Mouse (Mus musculus): Measurements from ENCODE around the gene Arpp21.

The Arpp21 gene

DNA sequence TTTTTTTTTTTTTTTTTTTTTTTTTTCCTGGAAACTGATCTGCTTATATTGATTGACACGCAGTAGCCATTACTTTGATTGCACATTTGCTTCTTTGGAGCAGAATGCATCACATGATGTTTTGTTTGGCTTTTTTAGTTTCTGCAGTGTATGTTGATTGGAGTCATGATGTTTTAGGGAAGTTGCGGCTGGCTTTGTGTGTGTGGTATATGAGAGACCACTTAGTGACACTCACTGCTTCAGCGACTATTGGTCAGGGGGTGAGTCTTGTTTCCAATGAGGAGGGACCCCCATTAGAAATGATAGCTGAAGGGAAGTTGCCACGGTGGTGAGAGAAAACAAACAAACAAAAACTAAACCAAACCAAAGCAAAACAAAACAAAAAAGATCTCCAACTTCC lies 55.7 kb downstream of the Arpp21 start:
- DNase-seq (ENCODE audit: low spot score in 2 of 2) = no peak

DNA sequence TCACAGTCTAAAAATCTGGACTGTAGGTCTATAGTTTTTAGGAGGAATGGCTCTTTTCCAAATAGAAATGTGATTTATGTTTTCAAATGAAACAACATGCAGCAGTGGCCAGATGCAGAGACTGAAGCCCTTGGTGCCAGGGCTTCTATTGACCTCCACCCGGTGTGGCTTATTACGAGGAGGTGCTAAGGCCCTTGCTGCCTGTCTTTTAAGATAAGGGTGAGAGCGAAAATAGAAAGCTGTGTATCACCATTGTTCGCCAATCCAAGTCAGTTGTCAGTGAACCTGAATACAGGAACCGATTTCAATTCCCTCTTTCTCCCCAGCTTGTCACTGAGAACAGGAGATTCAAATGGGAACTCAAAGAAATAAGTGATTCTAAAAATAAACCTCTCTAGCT lies 57.3 kb downstream of the Arpp21 start:
- DNase-seq (ENCODE audit: low spot score in 2 of 2) = no peak

DNA sequence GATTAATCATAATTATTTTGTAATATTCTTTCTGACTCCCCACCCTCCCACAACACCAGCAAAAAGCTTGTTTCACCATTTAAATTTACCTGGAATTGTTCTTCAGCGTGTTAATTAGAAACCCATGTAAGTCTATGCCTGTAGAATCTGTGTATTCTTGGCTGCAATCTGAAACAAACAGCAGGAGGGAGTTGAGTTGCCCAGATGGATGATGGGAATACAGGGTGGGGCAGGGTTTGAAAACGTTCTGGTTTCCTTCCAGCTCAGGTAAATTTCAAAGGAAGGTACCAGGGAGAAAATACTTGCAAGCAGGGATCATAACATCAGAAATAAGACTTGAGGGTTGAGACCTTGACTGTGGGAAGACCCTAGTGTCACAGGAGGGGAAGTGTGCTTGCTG lies 58.2 kb downstream of the Arpp21 start:
- no peak for DNase-seq (ENCODE audit: low spot score in 2 of 2)

DNA sequence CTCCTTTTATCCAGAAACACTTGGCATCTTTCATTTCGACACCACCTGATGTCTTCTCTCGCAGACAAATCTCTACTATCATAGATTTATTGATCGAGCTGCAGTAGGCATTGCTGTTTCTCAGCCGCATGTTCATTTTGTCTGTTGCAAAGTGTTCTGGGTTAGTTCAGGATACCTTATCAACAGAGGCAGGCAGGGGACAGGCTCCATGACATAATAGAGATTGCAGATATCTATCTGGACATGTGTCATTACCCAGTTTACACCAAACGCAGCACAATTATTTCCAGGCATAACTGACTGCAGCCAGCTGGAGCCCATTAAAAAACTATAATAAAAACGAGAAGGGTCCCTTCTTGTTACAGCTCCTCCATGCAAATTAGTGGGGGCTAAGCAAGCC lies 59.4 kb downstream of the Arpp21 start:
- DNase-seq (ENCODE audit: low spot score in 2 of 2) = no peak

DNA sequence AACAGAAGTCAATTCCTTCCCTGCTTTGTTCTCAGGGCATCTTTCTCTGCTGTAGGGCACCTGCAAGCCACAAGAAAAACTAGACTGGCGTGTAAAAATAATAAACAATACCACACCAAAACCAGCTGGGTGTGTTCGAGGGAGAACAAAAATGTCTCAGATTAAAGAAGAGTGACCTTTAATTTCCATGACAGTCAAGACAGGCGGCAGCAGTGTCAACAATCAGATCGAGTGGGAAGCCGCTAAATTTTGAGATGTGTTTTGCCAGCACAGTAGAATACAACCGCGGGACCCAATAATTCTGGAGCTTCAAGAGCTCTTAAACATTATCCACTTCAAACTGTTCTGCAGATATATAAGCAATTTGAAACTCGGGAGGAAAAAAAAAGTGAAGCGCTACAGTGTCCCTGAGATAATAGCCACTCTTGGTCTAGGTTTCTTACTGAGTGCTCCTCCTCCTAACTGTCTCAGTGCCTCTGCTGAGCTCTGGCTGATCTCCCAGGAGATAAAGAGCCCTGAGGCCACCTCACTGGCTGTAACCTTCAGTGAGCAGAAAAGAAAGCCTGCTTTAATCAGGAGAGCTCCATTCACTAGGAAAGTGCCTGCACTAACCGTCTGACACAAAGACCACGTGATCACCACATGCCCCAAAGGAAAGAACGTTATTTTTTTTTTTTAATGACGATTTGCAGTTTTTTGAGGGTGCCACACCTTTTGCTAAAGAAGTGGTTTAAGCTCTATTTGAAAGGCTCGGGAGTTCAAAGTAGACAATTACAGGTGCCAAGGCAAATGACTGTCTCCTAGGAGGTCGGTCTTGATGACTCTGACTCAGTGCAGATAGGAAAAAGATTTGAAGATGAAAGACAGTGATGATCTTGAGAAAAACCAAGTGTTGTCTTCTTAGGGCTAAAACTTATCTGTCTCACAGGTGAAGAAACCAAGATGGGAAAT lies 61.1 kb downstream of the Arpp21 start:
- peak in 1 of 2 experiments; percentile 21 for DNase-seq (ENCODE audit: low spot score in 2 of 2)

DNA sequence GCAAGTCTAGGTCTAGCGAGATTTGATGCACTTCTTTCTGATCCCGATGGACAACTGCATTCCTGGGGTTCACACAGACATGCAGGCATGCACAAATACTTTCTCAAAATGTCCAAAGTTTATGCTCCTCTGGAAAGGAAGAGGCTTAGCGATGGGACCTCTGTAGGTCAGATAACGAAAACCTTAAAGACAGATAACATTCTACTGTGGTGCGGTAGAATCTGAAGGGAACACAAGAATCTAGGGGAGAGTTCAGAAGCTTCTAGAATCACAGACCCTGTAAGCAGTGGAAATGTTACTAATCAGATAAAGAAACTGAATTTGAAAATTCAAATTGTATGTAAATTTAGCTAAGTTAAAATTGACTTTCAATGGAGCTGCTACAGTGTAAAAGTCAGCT lies 62.0 kb downstream of the Arpp21 start:
- DNase-seq (ENCODE audit: low spot score in 2 of 2) = no peak

DNA sequence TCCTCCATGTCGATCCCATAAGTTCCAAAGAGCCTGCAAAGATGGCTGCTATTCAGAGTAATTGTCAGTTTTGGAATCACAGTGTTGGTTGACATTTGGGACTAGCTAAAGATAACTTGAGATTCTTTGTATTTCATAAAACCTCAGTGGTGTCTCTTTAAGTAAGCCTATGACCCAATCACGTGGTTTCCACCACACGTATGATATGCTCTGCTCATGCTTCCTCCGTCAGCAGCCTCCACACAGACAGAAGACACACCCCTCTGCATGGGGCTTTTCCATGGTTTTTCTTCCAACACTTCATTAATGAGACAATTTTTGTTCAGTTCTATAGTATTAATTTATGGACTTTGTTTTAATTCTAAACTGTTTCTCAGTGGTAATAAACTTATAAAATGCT lies 71.1 kb downstream of the Arpp21 start:
- DNase-seq (ENCODE audit: low spot score in 2 of 2) = no peak

DNA sequence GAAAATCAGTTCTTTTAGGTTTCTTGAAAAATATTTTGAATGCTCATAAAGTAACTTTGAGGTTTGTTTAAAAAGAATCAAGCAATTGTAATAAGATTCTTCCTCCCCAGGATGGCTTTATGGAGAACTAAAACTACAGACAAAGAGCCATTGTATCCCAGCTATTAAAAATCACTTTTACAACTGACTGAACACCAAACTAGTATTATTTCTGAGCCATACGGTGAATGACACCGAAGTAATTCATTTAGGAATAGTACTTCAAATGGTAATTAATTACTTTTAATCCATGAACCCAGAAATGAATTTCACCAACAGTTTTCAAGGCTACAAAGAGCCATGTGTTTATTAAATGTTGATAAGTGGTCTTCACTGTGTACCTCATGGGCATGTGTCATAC lies 74.8 kb downstream of the Arpp21 start:
- no peak for DNase-seq (ENCODE audit: low spot score in 2 of 2)

DNA sequence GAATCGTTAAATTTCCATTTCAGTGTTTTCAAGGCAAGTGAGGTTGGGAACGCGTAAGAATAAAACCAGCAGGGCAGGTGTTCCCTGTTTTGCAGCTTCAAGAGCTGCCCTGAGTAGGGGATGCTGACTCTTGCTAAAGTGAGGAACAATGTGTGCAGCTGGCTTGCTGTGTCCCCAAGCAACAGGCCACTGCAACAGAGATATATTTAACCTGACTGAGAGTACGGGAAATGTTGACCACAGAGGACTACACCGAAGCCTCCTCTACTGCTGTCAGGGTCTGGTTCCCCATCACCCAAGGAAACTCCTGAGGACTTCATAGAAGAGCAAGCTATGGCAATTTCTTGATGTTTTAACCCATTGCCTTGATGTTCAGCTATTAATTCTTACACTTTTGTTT lies 81.8 kb downstream of the Arpp21 start:
- DNase-seq (ENCODE audit: low spot score in 2 of 2) = no peak

DNA sequence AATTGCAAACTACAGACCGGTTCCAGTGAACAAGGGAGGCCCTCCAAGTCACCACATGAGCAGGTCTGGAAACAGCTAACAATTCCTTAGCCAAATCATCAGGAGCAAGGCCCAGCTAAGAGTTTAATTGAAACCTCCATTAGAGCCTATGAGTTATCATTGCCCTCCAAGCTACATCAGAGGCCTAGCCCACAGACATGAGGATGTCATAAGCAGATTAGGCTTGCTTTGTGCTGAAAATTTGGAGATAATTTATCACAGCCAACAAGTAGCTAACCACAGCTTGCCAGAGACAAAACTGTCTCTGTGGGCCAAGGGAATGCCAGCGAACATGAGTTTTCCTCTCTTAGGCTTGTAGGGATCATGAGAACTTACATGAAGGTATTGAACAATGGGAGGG lies 83.0 kb downstream of the Arpp21 start:
- no peak for DNase-seq (ENCODE audit: low spot score in 2 of 2)

DNA sequence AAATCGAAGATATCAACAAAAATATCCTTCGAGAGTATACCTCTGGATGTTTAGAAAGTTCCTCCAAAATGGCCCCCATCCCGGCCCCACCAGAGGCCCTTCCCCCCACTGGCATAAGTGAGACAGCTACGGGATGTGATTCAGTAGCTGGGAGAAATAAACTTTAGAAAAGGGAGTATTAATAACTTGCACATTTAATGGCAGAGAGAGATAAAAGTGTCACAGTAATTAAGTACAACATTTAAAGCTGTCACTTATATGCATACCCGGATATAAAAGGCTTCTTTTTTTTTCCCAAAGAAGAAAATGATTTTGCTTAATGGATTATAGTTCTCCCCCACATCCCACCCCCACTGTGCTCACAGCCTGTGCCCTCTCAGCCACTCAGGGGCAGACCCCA lies 84.6 kb downstream of the Arpp21 start:
- DNase-seq (ENCODE audit: low spot score in 2 of 2) = no peak

DNA sequence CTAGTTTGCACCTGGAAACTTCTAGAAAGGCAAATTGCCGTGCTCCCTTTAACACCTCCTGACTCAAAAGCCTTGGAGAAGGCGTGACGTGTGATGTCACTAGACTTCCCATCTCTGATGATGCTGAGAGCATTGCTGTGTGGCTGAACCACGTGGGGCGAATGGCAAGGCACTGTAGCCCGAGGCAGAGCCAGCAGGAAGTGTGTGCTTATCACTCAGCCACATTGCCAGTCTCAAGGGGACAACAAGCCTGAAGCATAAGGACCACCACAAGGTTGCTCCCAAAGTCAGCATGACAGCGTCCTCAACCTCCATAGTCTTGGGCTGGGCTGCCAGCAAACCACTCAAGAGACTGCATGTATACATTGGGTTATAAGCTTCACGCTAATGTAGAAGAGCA lies 95.1 kb downstream of the Arpp21 start:
- DNase-seq (ENCODE audit: low spot score in 2 of 2) = no peak

DNA sequence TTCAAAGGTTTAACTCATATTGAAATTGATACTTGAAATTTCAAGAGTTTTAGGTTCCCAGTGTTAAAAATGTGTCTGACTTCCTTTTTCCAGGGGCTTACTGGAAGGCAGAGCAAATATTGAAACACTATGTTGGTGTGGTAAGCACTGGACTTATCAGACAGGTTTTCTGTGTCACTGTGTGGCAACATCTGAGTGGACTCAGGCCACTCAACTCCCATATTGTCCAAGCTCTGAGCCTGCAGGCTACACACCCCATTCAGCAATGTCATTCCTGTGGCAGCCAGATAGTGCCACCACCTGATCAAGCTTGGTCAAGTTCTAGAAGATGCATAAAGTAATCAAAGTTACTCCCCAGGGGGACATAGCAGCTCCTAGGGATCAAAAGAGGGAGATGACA lies 97.9 kb downstream of the Arpp21 start:
- DNase-seq (ENCODE audit: low spot score in 2 of 2) = no peak

DNA sequence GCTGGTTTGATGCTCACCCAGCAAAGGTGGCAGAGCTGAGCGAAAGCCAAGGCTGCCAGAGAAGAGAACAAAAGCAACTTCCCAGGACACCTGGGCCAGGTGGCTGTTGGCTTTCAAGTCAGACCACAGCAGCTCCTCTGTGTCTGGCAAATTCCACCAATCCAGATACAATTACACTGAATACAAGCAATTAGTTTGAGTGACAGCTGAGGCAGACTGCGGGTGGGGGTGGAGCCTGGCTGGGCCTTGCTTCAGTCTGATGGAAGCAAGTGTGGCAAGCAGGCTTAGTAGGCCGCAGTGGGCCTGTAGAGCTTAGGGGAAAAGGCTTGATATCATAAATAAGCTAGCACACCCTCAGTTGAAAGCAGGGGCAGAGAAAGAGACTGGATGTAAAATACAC lies 104.9 kb downstream of the Arpp21 start:
- DNase-seq (ENCODE audit: low spot score in 2 of 2) = no peak

DNA sequence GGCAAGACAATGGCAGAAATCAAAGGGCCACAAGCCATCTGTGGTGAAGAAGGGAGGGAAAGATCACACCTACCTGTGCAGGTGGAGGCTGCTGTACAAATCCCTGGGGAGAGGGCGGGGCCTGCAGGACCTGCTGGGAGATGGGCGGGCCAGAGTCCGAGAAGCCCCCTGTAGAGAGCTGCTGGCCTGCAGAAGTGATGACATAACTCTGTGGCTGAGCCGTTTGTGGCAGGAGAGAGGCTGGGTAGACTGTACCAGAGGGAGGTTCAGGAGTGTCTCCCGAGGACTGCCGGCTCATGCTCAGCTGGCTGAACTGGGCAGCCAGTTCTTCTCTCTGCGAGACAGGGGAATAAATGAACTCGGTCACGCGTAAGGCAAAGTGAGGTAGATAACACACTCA lies 111.1 kb downstream of the Arpp21 start:
- DNase-seq (ENCODE audit: low spot score in 2 of 2) = no peak

DNA sequence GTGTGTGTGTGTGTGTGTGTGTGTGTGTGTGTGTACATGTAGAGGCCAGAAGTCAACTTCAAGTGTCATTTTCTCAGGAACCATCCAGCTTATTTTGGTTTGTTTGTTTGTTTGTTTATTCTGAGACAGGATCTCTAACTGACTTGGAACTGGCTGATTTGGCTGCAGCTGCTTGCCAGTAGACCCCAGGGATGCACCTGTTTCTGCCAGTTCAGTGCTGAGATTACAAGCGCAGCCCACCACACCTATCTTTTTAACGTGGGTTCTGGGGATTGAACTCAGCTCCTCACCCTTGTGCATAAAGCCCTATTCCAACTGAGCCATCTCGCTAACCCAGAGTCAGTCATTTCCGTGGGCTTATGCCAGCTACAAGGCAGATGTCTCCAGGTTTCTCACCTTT lies 111.6 kb downstream of the Arpp21 start:
- DNase-seq (ENCODE audit: low spot score in 2 of 2) = no peak

DNA sequence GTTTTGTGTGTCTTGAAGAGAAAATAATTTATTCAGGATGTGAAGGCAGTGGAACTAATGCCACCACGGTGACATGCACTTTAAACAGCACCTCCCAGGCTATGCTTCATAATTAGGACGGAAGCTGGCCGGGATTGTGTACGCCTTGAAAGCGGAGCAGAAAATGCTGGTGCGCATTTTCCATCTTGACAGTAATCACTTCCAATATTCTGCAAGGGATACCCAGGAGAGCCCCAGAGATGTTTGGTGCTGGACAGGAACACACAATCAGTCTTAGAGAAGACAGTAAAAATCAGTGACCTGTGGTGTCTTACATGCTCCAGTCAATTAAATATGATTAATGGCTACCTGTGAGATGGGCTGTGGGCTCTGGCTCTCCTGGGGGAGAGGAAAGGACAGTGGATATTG lies 112.3 kb downstream of the Arpp21 start:
- no peak for DNase-seq (ENCODE audit: low spot score in 2 of 2)

DNA sequence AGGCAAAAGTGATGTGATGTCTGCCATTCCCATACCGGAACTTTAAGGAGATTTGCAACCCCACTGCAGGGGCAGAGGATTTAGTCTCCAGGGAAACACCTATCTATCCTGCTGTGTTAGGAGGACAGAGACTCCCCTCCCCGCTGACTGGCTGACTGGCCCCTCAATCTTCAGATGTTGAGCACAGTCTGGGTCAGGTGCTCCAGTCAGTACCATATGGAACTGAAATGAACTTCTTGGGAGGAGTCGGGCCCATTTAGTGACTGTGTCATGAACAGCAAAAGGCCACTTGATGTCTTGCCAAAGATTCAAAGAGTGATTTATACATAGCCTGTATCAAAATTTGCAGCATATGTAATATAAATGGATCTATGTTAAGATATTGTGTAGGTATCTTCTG lies 116.2 kb downstream of the Arpp21 start:
- no peak for DNase-seq (ENCODE audit: low spot score in 2 of 2)

DNA sequence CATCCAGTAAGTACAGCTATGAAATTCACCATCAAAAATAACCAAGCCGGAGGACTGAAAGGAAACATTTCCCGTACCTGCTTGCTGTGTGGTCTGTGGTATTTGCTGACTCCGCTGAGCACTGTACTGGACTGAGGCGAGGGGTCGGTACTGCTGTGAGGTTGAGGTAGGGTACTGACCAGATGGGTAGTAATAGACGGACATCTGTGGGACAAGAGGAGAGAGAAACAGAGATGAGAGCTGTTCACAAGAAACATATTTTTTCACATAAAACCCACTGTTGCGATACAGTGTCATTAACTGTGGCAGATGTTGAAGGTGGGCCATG lies 116.7 kb downstream of the Arpp21 start:
- no peak for DNase-seq (ENCODE audit: low spot score in 2 of 2)

DNA sequence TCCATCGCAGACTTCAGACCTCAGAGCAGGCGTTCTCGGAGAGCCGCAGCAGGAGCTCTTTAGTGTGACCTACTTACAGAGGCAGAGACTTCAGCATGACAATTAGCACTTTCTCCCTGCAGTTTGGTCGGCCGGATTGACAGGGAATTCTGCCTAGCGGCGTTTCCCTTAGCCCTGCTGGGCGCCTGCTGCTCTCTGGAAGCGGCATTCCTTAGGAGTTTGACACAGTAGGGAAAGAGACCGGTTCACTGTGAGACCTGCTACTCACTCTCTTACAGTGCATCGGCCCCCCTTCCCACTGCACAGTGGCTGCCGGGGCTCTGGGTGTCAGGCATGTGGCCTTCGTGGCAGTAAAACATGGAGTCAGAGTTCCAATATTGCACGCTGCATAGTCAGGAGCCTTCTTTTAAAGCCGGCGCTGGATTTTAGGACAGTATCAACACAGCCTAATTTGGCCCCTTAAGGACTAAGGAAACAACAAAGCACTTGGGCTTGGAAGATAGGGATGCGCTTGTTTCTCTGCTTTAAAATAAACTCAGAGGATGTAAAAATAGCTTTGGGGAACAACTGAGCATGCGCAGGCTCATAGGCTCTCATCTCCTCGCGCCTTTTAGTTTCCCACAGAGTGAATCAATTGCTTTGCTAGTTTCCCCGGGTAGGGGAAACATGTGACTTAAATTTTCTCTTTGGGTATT lies 117.2 kb downstream of the Arpp21 start:
- no peak for DNase-seq (ENCODE audit: low spot score in 2 of 2)

DNA sequence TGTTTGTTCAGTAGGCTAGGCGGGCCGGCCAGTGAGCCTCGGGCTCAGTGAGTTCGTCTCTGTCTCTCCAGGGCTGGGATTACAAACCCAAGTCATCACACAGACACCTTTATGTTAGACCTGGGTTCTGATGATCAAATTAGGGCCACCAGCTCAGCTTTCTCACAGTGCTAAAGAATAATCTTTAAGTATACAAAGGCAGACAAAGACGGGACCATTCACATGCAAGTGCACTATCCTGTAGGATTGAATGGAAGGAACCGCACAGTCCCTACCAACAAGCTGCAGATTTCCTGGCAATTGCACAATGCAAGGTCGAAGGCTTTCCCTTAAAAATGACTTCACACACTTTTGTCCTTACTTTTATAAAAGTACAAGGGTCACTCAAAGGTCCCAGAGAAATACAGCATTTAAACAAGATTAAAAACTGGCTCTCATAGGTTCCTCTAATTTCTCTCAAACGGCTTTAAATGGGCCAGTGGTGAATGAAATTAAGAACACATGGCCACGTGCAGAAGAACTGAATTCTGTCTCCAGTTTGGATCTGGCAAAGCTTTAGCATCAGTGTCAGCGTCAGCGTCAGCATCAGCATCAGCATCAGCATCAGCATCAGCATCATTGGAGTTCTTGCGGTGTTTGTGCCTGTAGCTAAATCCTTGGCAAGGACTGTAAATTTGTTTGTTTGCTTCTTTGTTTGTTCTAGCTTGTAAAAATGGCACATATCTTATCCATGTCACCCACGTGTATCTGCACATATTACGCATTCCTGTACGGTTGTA lies 117.9 kb downstream of the Arpp21 start:
- no peak for DNase-seq (ENCODE audit: low spot score in 2 of 2)

DNA sequence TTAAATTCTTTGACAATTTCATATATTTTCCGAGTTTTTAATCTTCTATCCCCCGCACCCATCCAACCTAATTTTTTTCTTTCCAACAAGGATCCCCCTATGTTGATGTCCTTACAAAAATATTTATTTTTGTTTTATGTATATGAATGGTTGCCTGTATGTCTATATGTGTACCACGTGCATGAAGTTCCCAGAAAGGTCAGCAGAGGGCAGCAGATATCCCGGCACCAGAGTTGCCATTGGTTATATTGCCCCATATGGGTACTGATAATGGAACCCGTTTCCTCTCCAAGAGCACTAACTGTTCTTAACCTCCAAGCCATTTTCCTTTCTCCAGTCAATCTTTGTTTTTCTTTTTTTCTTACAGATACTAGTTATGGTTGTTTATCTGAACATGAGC lies 124.1 kb downstream of the Arpp21 start:
- no peak for DNase-seq (ENCODE audit: low spot score in 2 of 2)

DNA sequence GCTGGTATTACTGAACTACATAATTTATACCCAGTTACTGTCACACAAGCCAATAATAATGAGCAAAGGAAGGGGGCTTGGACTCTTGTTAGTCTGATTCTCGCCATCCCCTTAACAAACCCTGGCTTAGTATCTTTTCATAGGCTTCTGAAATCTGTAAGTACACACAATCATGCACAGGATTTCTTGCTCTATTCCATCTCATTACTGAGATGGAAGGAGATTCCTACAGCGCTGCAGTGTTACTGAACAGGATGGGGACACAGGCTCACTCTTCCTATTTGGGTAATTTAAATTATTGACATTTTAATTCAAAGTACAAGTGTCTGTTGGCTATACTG lies 132.9 kb downstream of the Arpp21 start:
- DNase-seq (ENCODE audit: low spot score in 2 of 2) = no peak
